Mouse (Mus musculus): ENCODE measurements around the gene Pik3r5. TPM values are rescaled to one million over a fixed set of nuclear protein-coding genes. Genes with fewer than 3 reads are reported as not detected.

Gene Pik3r5
- total and polyA plus RNA-seq, 3 experiments = 3.5 to 9.4 (median 5.7) TPM

GRCm38 (mm10) chr11:68432361-68433021 lies 570 bp downstream of the Pik3r5 start:
- dilution Hi-C loops (cut with MboI; ENCODE audit: extremely low pct_ligation_motif_present, extremely low pct_unique_long_range_greater_than_20kb, low sequenced_read_pairs) (no loop called here), in situ Hi-C loops (cut with MboI; ENCODE audit: low pct_ligation_motif_present, low pct_unique_long_range_greater_than_20kb, low sequenced_read_pairs) (loop anchor here (10.0 kb wide), 1 partner anchor 122 kb away; the partner anchor contains the start of gene Mfsd6l)
- Histone ChIP-seq H3K27ac (ENCODE audit: insufficient read depth, low read depth) (no peak overlapping the region), H3K9ac (ENCODE audit: insufficient read depth, low read depth) (peak overlapping the region; percentile 73; the same call in 1 of the 2 replicates), H3K4me1 (ENCODE audit: control insufficient read depth in 1 of 2, insufficient read depth in 2 of 2) (peaks cover 26 to 55% of the 10 kb centered on the region in 2 experiments), H3K4me2 (ENCODE audit: insufficient read depth, low read depth, poor library complexity, severe bottlenecking) (peak overlapping the region; percentile 60), H3K27me3 (replicated peaks) (no peaks in the 10 kb centered on the region), H3K36me3 (replicated peaks in 1 of 2; ENCODE audit: control insufficient read depth in 1 of 2, insufficient read depth in 1 of 2, low read length in 1 of 2) (peaks cover 0 to 6% of the 10 kb centered on the region in 2 experiments), H3K79me2 (replicated peaks; ENCODE audit: control insufficient read depth, extremely low read depth, insufficient read depth, poor library complexity, severe bottlenecking) (no peaks in the 10 kb centered on the region), H3K4me3 (replicated peaks in 1 of 3; ENCODE audit: low read depth in 2 of 3, low read length in 2 of 3, poor library complexity in 1 of 3) (peak overlapping the region; percentile 66 to 88 (median 72)), H3K9me3 (replicated peaks; ENCODE audit: low read length) (no peaks in the 10 kb centered on the region)
- TF ChIP-seq BHLHE40 (IDR thresholded peaks at IDR 0.05; ENCODE audit: low read depth, low read length) (peak; percentile 37; the same call in 1 of the 2 replicates), HCFC1 (IDR thresholded peaks at IDR 0.05; ENCODE audit: low read depth, low read length) (no peak), NRF1 (IDR thresholded peaks at IDR 0.05; ENCODE audit: low read depth, low read length) (0 out of 2 replicates have a peak, but pooled peaks have one; percentile 8), MXI1 (IDR thresholded peaks at IDR 0.05; ENCODE audit: low read depth, low read length) (peak; percentile 9; the same call in 1 of the 2 replicates)
- DNase-seq (ENCODE audit: extremely low read depth) = no peak

DNA sequence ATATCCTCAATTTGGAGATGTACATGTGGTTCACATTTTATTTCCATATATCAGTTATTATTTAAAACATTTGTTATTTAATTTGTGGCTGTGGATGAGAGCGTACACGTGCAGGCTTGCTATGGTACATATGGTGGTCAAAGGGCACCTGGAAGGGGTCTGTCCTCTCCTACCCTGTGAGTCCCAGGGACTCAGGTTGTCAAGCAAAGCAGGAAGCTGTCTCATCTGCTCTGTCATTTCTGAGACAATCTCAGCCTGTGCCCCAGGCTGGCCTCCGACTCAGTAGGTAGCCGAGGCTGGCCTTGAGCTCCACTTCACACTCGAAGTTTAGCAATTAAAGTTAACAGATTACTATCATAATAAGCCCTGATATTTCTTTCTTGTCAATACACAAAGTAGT lies 1.6 kb downstream of the Pik3r5 start:
- in situ Hi-C loops (cut with MboI; ENCODE audit: low pct_ligation_motif_present, low pct_unique_long_range_greater_than_20kb, low sequenced_read_pairs) (loop anchor here (10.0 kb wide), 1 partner anchor 121 kb away; the partner anchor contains the start of gene Mfsd6l), dilution Hi-C loops (cut with MboI; ENCODE audit: extremely low pct_ligation_motif_present, extremely low pct_unique_long_range_greater_than_20kb, low sequenced_read_pairs) (no loop called here)
- H3K36me3 ChIP-seq (replicated peaks in 1 of 2; ENCODE audit: control insufficient read depth in 1 of 2, insufficient read depth in 1 of 2, low read length in 1 of 2) = peaks cover 0 to 6% of the 10 kb centered on the region in 2 experiments
- H3K79me2 ChIP-seq (replicated peaks; ENCODE audit: control insufficient read depth, extremely low read depth, insufficient read depth, poor library complexity, severe bottlenecking) = no peaks in the 10 kb centered on the region
- H3K4me2 ChIP-seq (ENCODE audit: insufficient read depth, low read depth, poor library complexity, severe bottlenecking) = no peak overlapping the region
- H3K27me3 ChIP-seq (replicated peaks) = no peaks in the 10 kb centered on the region
- TF ChIP-seq EP300 (IDR thresholded peaks at IDR 0.05; ENCODE audit: low read length) (no peak), SIN3A (IDR thresholded peaks at IDR 0.05; ENCODE audit: low read length) (0 out of 2 replicates have a peak, but pooled peaks have one; percentile 38)
- no peaks in the 10 kb centered on the region for H3K9me3 ChIP-seq (replicated peaks; ENCODE audit: low read length)
- peak overlapping the region in 1 of 3 experiments; percentile 88 for H3K4me3 ChIP-seq (replicated peaks in 1 of 3; ENCODE audit: low read depth in 2 of 3, low read length in 2 of 3, poor library complexity in 1 of 3)
- H3K9ac ChIP-seq (ENCODE audit: insufficient read depth, low read depth) = no peak overlapping the region
- DNase-seq (ENCODE audit: extremely low read depth) = no peak
- no peak overlapping the region for H3K27ac ChIP-seq (ENCODE audit: insufficient read depth, low read depth)
- peaks cover 26 to 60% of the 10 kb centered on the region in 2 experiments for H3K4me1 ChIP-seq (ENCODE audit: control insufficient read depth in 1 of 2, insufficient read depth in 2 of 2)

GRCm38 (mm10) chr11:68434697-68435096 lies 2.8 kb downstream of the Pik3r5 start:
- Histone ChIP-seq H3K27ac (ENCODE audit: insufficient read depth, low read depth) (no peak overlapping the region), H3K79me2 (replicated peaks; ENCODE audit: control insufficient read depth, extremely low read depth, insufficient read depth, poor library complexity, severe bottlenecking) (no peaks in the 10 kb centered on the region), H3K9ac (ENCODE audit: insufficient read depth, low read depth) (no peak overlapping the region), H3K4me1 (ENCODE audit: control insufficient read depth in 1 of 2, insufficient read depth in 2 of 2) (peaks cover 26 to 60% of the 10 kb centered on the region in 2 experiments), H3K4me3 (replicated peaks in 1 of 3; ENCODE audit: low read depth in 2 of 3, low read length in 2 of 3, poor library complexity in 1 of 3) (no peak overlapping the region), H3K9me3 (replicated peaks; ENCODE audit: low read length) (no peaks in the 10 kb centered on the region), H3K27me3 (replicated peaks) (no peaks in the 10 kb centered on the region), H3K4me2 (ENCODE audit: insufficient read depth, low read depth, poor library complexity, severe bottlenecking) (no peak overlapping the region), H3K36me3 (replicated peaks in 1 of 2; ENCODE audit: control insufficient read depth in 1 of 2, insufficient read depth in 1 of 2, low read length in 1 of 2) (peaks cover 0 to 7% of the 10 kb centered on the region in 2 experiments)
- dilution Hi-C loops (cut with MboI; ENCODE audit: extremely low pct_ligation_motif_present, extremely low pct_unique_long_range_greater_than_20kb, low sequenced_read_pairs) (no loop called here), in situ Hi-C loops (cut with MboI; ENCODE audit: low pct_ligation_motif_present, low pct_unique_long_range_greater_than_20kb, low sequenced_read_pairs) (loop anchor here (5.0 to 10.0 kb wide), 2 partner anchors 38 to 120 kb away; partner anchors contain the start of gene Mfsd6l)
- TF ChIP-seq EP300 (IDR thresholded peaks at IDR 0.05; ENCODE audit: low read length) = no peak
- no peak for TF ChIP-seq ZMIZ1 (IDR thresholded peaks at IDR 0.05; ENCODE audit: low read depth, low read length)
- no peak for TF ChIP-seq MXI1 (IDR thresholded peaks at IDR 0.05; ENCODE audit: low read depth, low read length)
- no peak for DNase-seq (ENCODE audit: extremely low read depth)

Measured in CH12.LX (cell line).